Mouse (Mus musculus): ENCODE results near the gene Lman2l. TPM values are rescaled to one million over a fixed set of nuclear protein-coding genes. Genes with fewer than 3 reads are reported as not detected.
A peak's percentile ranks its signal among the peaks of the same experiment; 100 is the strongest.

Lman2l gene
- polyA plus RNA-seq (2015; fragmentation: Nextera tagmentation; extraction: Ambion mirVana), result 55.7 and 57.7 TPM in 2 replicates

GRCm38 (mm10) chr1:36444471-36445464 is at the start of gene Lman2l:
TSS of gene Lman2l (minus strand) at chr1:36445271.
- WGBS, result 1% methylated on average over 57 of the region's 57 CpGs
- ATAC-seq (replicated peaks; ENCODE audit: low FRiP score), result peak; percentile 99
- Histone ChIP-seq H3K4me1 (peaks cover 11% of the 10 kb centered on the region), H3K9ac (peak within 1 kb of the TSS; percentile 71), H3K4me3 (replicated peaks) (peak within 1 kb of the TSS; percentile 75), H3K36me3 (peaks cover 30% of the 10 kb centered on the region), H3K27ac (peak within 1 kb of the TSS; percentile 80), H3K4me2 (peak within 1 kb of the TSS; percentile 73), H3K27me3 (no peaks in the 10 kb centered on the region), H3K9me3 (replicated peaks) (no peaks in the 10 kb centered on the region)

GRCm38 (mm10) chr1:36493299-36493698 is 48.2 kb upstream of the Lman2l start:
- Histone ChIP-seq H3K27me3 (no peaks in the 10 kb centered on the region), H3K9me3 (replicated peaks) (no peaks in the 10 kb centered on the region), H3K4me1 (peaks cover 10% of the 10 kb centered on the region), H3K36me3 (peaks cover under 1% of the 10 kb centered on the region; the same call in 1 of the 2 replicates), H3K4me3 (replicated peaks) (no peak overlapping the region), H3K27ac (no peak overlapping the region), H3K9ac (no peak overlapping the region), H3K4me2 (no peak overlapping the region)
- 60% methylated on average over 6 of the region's 6 CpGs for WGBS
- ATAC-seq (replicated peaks; ENCODE audit: low FRiP score), result no peak

- no peak overlapping the region for H3K4me2 ChIP-seq
- H3K27me3 ChIP-seq, result no peaks in the 10 kb centered on the region
- no peaks in the 10 kb centered on the region for H3K9me3 ChIP-seq (replicated peaks)
- H3K36me3 ChIP-seq, result no peaks in the 10 kb centered on the region
- no peak overlapping the region for H3K4me3 ChIP-seq (replicated peaks)
- H3K9ac ChIP-seq, result no peak overlapping the region
- WGBS, result 33% methylated on average over 9 of the region's 9 CpGs
- no peak overlapping the region for H3K27ac ChIP-seq
- peak; percentile 89 for ATAC-seq (replicated peaks; ENCODE audit: low FRiP score)
- H3K4me1 ChIP-seq, result peaks cover 10% of the 10 kb centered on the region
These were observed 47.5 kb upstream of the Lman2l start for GRCm38 (mm10) chr1:36492416-36493139.

GRCm38 (mm10) chr1:36489661-36490060 is 44.6 kb upstream of the Lman2l start:
- Histone ChIP-seq H3K9ac (no peak overlapping the region), H3K27ac (no peak overlapping the region), H3K4me3 (replicated peaks) (no peak overlapping the region), H3K4me1 (peaks cover 25% of the 10 kb centered on the region), H3K4me2 (no peak overlapping the region), H3K36me3 (no peaks in the 10 kb centered on the region), H3K27me3 (no peaks in the 10 kb centered on the region), H3K9me3 (replicated peaks) (no peaks in the 10 kb centered on the region)
- ATAC-seq (replicated peaks; ENCODE audit: low FRiP score), result no peak
- 82% methylated on average over 6 of the region's 6 CpGs for WGBS

- no peak overlapping the region for H3K4me2 ChIP-seq
- no peaks in the 10 kb centered on the region for H3K9me3 ChIP-seq (replicated peaks)
- no peak overlapping the region for H3K27ac ChIP-seq
- peak; percentile 60 for ATAC-seq (replicated peaks; ENCODE audit: low FRiP score)
- no peak overlapping the region for H3K4me3 ChIP-seq (replicated peaks)
- no peaks in the 10 kb centered on the region for H3K27me3 ChIP-seq
- H3K36me3 ChIP-seq, result no peaks in the 10 kb centered on the region
- H3K9ac ChIP-seq, result no peak overlapping the region
- WGBS, result 61% methylated on average over 9 of the region's 9 CpGs
- H3K4me1 ChIP-seq, result peaks cover 27% of the 10 kb centered on the region
These were observed 42.0 kb upstream of the Lman2l start for GRCm38 (mm10) chr1:36487111-36487510.

GRCm38 (mm10) chr1:36485080-36485479 is 40.0 kb upstream of the Lman2l start:
- 79% methylated on average over 7 of the region's 7 CpGs for WGBS
- Histone ChIP-seq H3K4me1 (peaks cover 43% of the 10 kb centered on the region), H3K4me3 (replicated peaks) (no peak overlapping the region), H3K27me3 (no peaks in the 10 kb centered on the region), H3K4me2 (no peak overlapping the region), H3K27ac (no peak overlapping the region), H3K36me3 (no peaks in the 10 kb centered on the region), H3K9ac (no peak overlapping the region), H3K9me3 (replicated peaks) (no peaks in the 10 kb centered on the region)
- no peak for ATAC-seq (replicated peaks; ENCODE audit: low FRiP score)

GRCm38 (mm10) chr1:36483825-36484224 is 38.8 kb upstream of the Lman2l start:
- Histone ChIP-seq H3K27me3 (no peaks in the 10 kb centered on the region), H3K9me3 (replicated peaks) (no peaks in the 10 kb centered on the region), H3K36me3 (no peaks in the 10 kb centered on the region), H3K27ac (no peak overlapping the region), H3K9ac (no peak overlapping the region), H3K4me2 (no peak overlapping the region), H3K4me3 (replicated peaks) (no peak overlapping the region), H3K4me1 (peaks cover 55% of the 10 kb centered on the region)
- ATAC-seq (replicated peaks; ENCODE audit: low FRiP score), result no peak
- WGBS, result 43% methylated on average over 4 of the region's 4 CpGs

GRCm38 (mm10) chr1:36479903-36480899 is 35.1 kb upstream of the Lman2l start:
- no peaks in the 10 kb centered on the region for H3K27me3 ChIP-seq
- 68% methylated on average over 12 of the region's 12 CpGs for WGBS
- peaks cover 72% of the 10 kb centered on the region for H3K4me1 ChIP-seq
- H3K36me3 ChIP-seq, result no peaks in the 10 kb centered on the region
- no peak overlapping the region for H3K4me2 ChIP-seq
- H3K9ac ChIP-seq, result no peak overlapping the region
- H3K27ac ChIP-seq, result no peak overlapping the region
- H3K4me3 ChIP-seq (replicated peaks), result no peak overlapping the region
- ATAC-seq (replicated peaks; ENCODE audit: low FRiP score), result no peak
- no peaks in the 10 kb centered on the region for H3K9me3 ChIP-seq (replicated peaks)

- Histone ChIP-seq H3K36me3 (no peaks in the 10 kb centered on the region), H3K27ac (peak overlapping the region; percentile 56), H3K4me1 (peaks cover 77% of the 10 kb centered on the region), H3K4me2 (no peak overlapping the region), H3K4me3 (replicated peaks) (no peak overlapping the region), H3K9ac (no peak overlapping the region), H3K9me3 (replicated peaks) (no peaks in the 10 kb centered on the region), H3K27me3 (no peaks in the 10 kb centered on the region)
- peak; percentile 83 for ATAC-seq (replicated peaks; ENCODE audit: low FRiP score)
- 24% methylated on average over 2 of the region's 2 CpGs for WGBS
These were observed 33.3 kb upstream of the Lman2l start for GRCm38 (mm10) chr1:36478343-36478795.

GRCm38 (mm10) chr1:36476426-36476825 is 31.4 kb upstream of the Lman2l start:
- Histone ChIP-seq H3K9me3 (replicated peaks) (no peaks in the 10 kb centered on the region), H3K27ac (no peak overlapping the region), H3K27me3 (no peaks in the 10 kb centered on the region), H3K4me2 (no peak overlapping the region), H3K4me3 (replicated peaks) (no peak overlapping the region), H3K9ac (no peak overlapping the region), H3K36me3 (no peaks in the 10 kb centered on the region), H3K4me1 (peaks cover 89% of the 10 kb centered on the region)
- no peak for ATAC-seq (replicated peaks; ENCODE audit: low FRiP score)
- WGBS, result 76% methylated on average over 7 of the region's 7 CpGs

GRCm38 (mm10) chr1:36475480-36476110 is 30.5 kb upstream of the Lman2l start:
- Histone ChIP-seq H3K4me1 (peaks cover 89% of the 10 kb centered on the region), H3K4me3 (replicated peaks) (0 out of 2 replicates have a peak overlapping the region, but pooled peaks have one; percentile 4), H3K27me3 (no peaks in the 10 kb centered on the region), H3K27ac (0 out of 2 replicates have a peak overlapping the region, but pooled peaks have one; percentile 20), H3K4me2 (peak overlapping the region; percentile 77), H3K9ac (0 out of 2 replicates have a peak overlapping the region, but pooled peaks have one; percentile 21), H3K36me3 (no peaks in the 10 kb centered on the region), H3K9me3 (replicated peaks) (no peaks in the 10 kb centered on the region)
- ATAC-seq (replicated peaks; ENCODE audit: low FRiP score), result no peak
- 47% methylated on average over 8 of the region's 8 CpGs for WGBS

Data from kidney, embryonic 15.5 days (tissue).